Mouse (Mus musculus) bone marrow, adult 2 months (tissue): ENCODE data around the gene Mup5.
"Not testable (repeated sequence)": the region's sequence is repeated elsewhere in the genome, so short reads cannot be mapped to it uniquely, and the experiment has no call there.

ENCODE experiments used
- CTCF ChIP-seq: fragments of 200-500 bp; IDR thresholded peaks from 2 replicates; pipeline ENCODE4 v1.5.1; 2011; ENCODE audit warnings: low read length, control low read depth; ENCODE audit not compliant: control insufficient read depth, insufficient read depth
- POLR2A ChIP-seq: fragments of 200-500 bp; IDR thresholded peaks from 2 replicates; pipeline ENCODE4 v1.6.1; 2011; ENCODE audit warnings: low read depth, mild to moderate bottlenecking, control low read depth, low read length, borderline replicate concordance; ENCODE audit not compliant: control insufficient read depth

GRCm38 (mm10) chr4:61822541-61822940 is 12.5 kb downstream of the Mup5 start:
- TF ChIP-seq POLR2A, CTCF: not testable (repeated sequence)
